Mouse (Mus musculus): ENCODE data around the gene Bcl11b. TPM values are rescaled to one million over a fixed set of nuclear protein-coding genes. Genes with fewer than 3 reads are reported as not detected.

Bcl11b gene
- polyA plus RNA-seq, 1 experiment from 2014 or later, result 0.30 TPM

- H3K9me3 ChIP-seq (replicated peaks), result no peaks in the 10 kb centered on the region
- no peak overlapping the region for H3K4me3 ChIP-seq
- peaks cover 74% of the 10 kb centered on the region for H3K27me3 ChIP-seq (replicated peaks)
- no peak overlapping the region for H3K4me2 ChIP-seq
- H3K9ac ChIP-seq, result no peak overlapping the region
- H3K27ac ChIP-seq, result no peak overlapping the region
- no peaks in the 10 kb centered on the region for H3K4me1 ChIP-seq
- H3K36me3 ChIP-seq, result no peaks in the 10 kb centered on the region
- WGBS (ENCODE audit: insufficient replicate concordance), result 42% methylated on average over 3 of the region's 3 CpGs
- ATAC-seq, result no peak
Observed at GRCm38 (mm10) chr12:107997241-107997640, 6.2 kb downstream of the Bcl11b start.

- no peak overlapping the region for H3K4me3 ChIP-seq
- ATAC-seq, result no peak
- WGBS (ENCODE audit: insufficient replicate concordance), result 40% methylated on average over 4 of the region's 4 CpGs
Observed at GRCm38 (mm10) chr12:107996773-107997172, 6.6 kb downstream of the Bcl11b start.

GRCm38 (mm10) chr12:107996216-107996615 lies 7.2 kb downstream of the Bcl11b start:
- Histone ChIP-seq H3K27me3 (replicated peaks) (peaks cover 63% of the 10 kb centered on the region), H3K36me3 (no peaks in the 10 kb centered on the region), H3K4me2 (no peak overlapping the region), H3K4me3 (no peak overlapping the region), H3K9me3 (replicated peaks) (no peaks in the 10 kb centered on the region), H3K4me1 (no peaks in the 10 kb centered on the region), H3K9ac (no peak overlapping the region), H3K27ac (no peak overlapping the region)
- no peak for ATAC-seq
- 69% methylated on average over 6 of the region's 6 CpGs for WGBS (ENCODE audit: insufficient replicate concordance)

More at GRCm38 (mm10) chr12:107996773-107997172, 6.6 kb downstream of the Bcl11b start:
- no peak overlapping the region for H3K9ac ChIP-seq
- peaks cover 69% of the 10 kb centered on the region for H3K27me3 ChIP-seq (replicated peaks)
- H3K27ac ChIP-seq, result no peak overlapping the region
- H3K4me1 ChIP-seq, result no peaks in the 10 kb centered on the region
- no peaks in the 10 kb centered on the region for H3K36me3 ChIP-seq
- H3K9me3 ChIP-seq (replicated peaks), result no peaks in the 10 kb centered on the region
- no peak overlapping the region for H3K4me2 ChIP-seq

GRCm38 (mm10) chr12:107994421-107994820 lies 9.0 kb downstream of the Bcl11b start:
- Histone ChIP-seq H3K9ac (no peak overlapping the region), H3K36me3 (no peaks in the 10 kb centered on the region), H3K4me1 (no peaks in the 10 kb centered on the region), H3K4me3 (no peak overlapping the region), H3K4me2 (no peak overlapping the region), H3K27ac (no peak overlapping the region), H3K9me3 (replicated peaks) (no peaks in the 10 kb centered on the region), H3K27me3 (replicated peaks) (peaks cover 55% of the 10 kb centered on the region)
- ATAC-seq, result no peak
- WGBS (ENCODE audit: insufficient replicate concordance), result 59% methylated on average over 4 of the region's 4 CpGs

- H3K36me3 ChIP-seq, result no peaks in the 10 kb centered on the region
- no peaks in the 10 kb centered on the region for H3K4me1 ChIP-seq
- 57% methylated on average over 4 of the region's 4 CpGs for WGBS (ENCODE audit: insufficient replicate concordance)
- H3K27ac ChIP-seq, result no peak overlapping the region
- no peak overlapping the region for H3K9ac ChIP-seq
- no peak overlapping the region for H3K4me2 ChIP-seq
- no peak for ATAC-seq
- peaks cover 48% of the 10 kb centered on the region for H3K27me3 ChIP-seq (replicated peaks)
- no peaks in the 10 kb centered on the region for H3K9me3 ChIP-seq (replicated peaks)
- H3K4me3 ChIP-seq, result no peak overlapping the region
Observed at GRCm38 (mm10) chr12:107993029-107993428, 10.4 kb downstream of the Bcl11b start.

- Histone ChIP-seq H3K27me3 (replicated peaks) (peaks cover 41% of the 10 kb centered on the region), H3K36me3 (no peaks in the 10 kb centered on the region), H3K4me1 (no peaks in the 10 kb centered on the region), H3K9ac (no peak overlapping the region), H3K9me3 (replicated peaks) (no peaks in the 10 kb centered on the region), H3K27ac (no peak overlapping the region), H3K4me3 (no peak overlapping the region), H3K4me2 (no peak overlapping the region)
- no peak for ATAC-seq
- WGBS (ENCODE audit: insufficient replicate concordance), result 78% methylated on average over 11 of the region's 11 CpGs
Observed at GRCm38 (mm10) chr12:107991191-107991590, 12.2 kb downstream of the Bcl11b start.

- 61% methylated on average over 8 of the region's 8 CpGs for WGBS (ENCODE audit: insufficient replicate concordance)
- ATAC-seq, result no peak
Observed at GRCm38 (mm10) chr12:107983211-107983610, 20.2 kb downstream of the Bcl11b start.

GRCm38 (mm10) chr12:107982306-107982705 lies 21.1 kb downstream of the Bcl11b start:
- no peak overlapping the region for H3K4me3 ChIP-seq
- H3K36me3 ChIP-seq, result no peaks in the 10 kb centered on the region
- H3K9me3 ChIP-seq (replicated peaks), result no peaks in the 10 kb centered on the region
- no peak overlapping the region for H3K9ac ChIP-seq
- ATAC-seq, result no peak
- H3K4me2 ChIP-seq, result no peak overlapping the region
- H3K27me3 ChIP-seq (replicated peaks), result peaks cover 84% of the 10 kb centered on the region
- WGBS (ENCODE audit: insufficient replicate concordance), result 57% methylated on average over 9 of the region's 9 CpGs
- no peak overlapping the region for H3K27ac ChIP-seq
- H3K4me1 ChIP-seq, result 0 out of 2 replicates have a peak, but pooled peaks cover 4% of the 10 kb centered on the region

More at GRCm38 (mm10) chr12:107983211-107983610, 20.2 kb downstream of the Bcl11b start:
- peaks cover 81% of the 10 kb centered on the region for H3K27me3 ChIP-seq (replicated peaks)
- H3K4me1 ChIP-seq, result 0 out of 2 replicates have a peak, but pooled peaks cover 4% of the 10 kb centered on the region
- no peaks in the 10 kb centered on the region for H3K9me3 ChIP-seq (replicated peaks)
- no peak overlapping the region for H3K9ac ChIP-seq
- H3K27ac ChIP-seq, result no peak overlapping the region
- H3K4me2 ChIP-seq, result no peak overlapping the region
- no peak overlapping the region for H3K4me3 ChIP-seq
- H3K36me3 ChIP-seq, result no peaks in the 10 kb centered on the region

- no peak overlapping the region for H3K9ac ChIP-seq
- peaks cover 95% of the 10 kb centered on the region for H3K27me3 ChIP-seq (replicated peaks)
- 32% methylated on average over 6 of the region's 6 CpGs for WGBS (ENCODE audit: insufficient replicate concordance)
- H3K4me3 ChIP-seq, result no peak overlapping the region
- no peaks in the 10 kb centered on the region for H3K9me3 ChIP-seq (replicated peaks)
- H3K4me2 ChIP-seq, result no peak overlapping the region
- H3K4me1 ChIP-seq, result 0 out of 2 replicates have a peak, but pooled peaks cover 4% of the 10 kb centered on the region
- no peaks in the 10 kb centered on the region for H3K36me3 ChIP-seq
- ATAC-seq, result no peak
- no peak overlapping the region for H3K27ac ChIP-seq
Observed at GRCm38 (mm10) chr12:107981231-107981630, 22.2 kb downstream of the Bcl11b start.

- Histone ChIP-seq H3K36me3 (no peaks in the 10 kb centered on the region), H3K4me1 (0 out of 2 replicates have a peak, but pooled peaks cover 4% of the 10 kb centered on the region), H3K4me2 (peak overlapping the region; percentile 63), H3K27me3 (replicated peaks) (peaks cover 95% of the 10 kb centered on the region), H3K4me3 (peak overlapping the region; percentile 34), H3K27ac (no peak overlapping the region), H3K9me3 (replicated peaks) (no peaks in the 10 kb centered on the region), H3K9ac (no peak overlapping the region)
- WGBS (ENCODE audit: insufficient replicate concordance), result 2% methylated on average over 51 of the region's 51 CpGs
- peak; percentile 42; the same call in 1 of the 2 replicates for ATAC-seq
Observed at GRCm38 (mm10) chr12:107980261-107980961, 23.0 kb downstream of the Bcl11b start.

GRCm38 (mm10) chr12:107979710-107980260 lies 23.6 kb downstream of the Bcl11b start:
- Histone ChIP-seq H3K27me3 (replicated peaks) (peaks cover 95% of the 10 kb centered on the region), H3K36me3 (no peaks in the 10 kb centered on the region), H3K9ac (no peak overlapping the region), H3K27ac (no peak overlapping the region), H3K4me1 (0 out of 2 replicates have a peak, but pooled peaks cover 4% of the 10 kb centered on the region), H3K4me3 (peak overlapping the region; percentile 34), H3K9me3 (replicated peaks) (no peaks in the 10 kb centered on the region), H3K4me2 (peak overlapping the region; percentile 63)
- no peak for ATAC-seq
- WGBS (ENCODE audit: insufficient replicate concordance), result 5% methylated on average over 27 of the region's 28 CpGs

- 43% methylated on average over 8 of the region's 8 CpGs for WGBS (ENCODE audit: insufficient replicate concordance)
- no peak for ATAC-seq
- Histone ChIP-seq H3K4me1 (0 out of 2 replicates have a peak, but pooled peaks cover 4% of the 10 kb centered on the region), H3K9me3 (replicated peaks) (no peaks in the 10 kb centered on the region), H3K9ac (no peak overlapping the region), H3K27me3 (replicated peaks) (peaks cover 86% of the 10 kb centered on the region), H3K27ac (no peak overlapping the region), H3K4me3 (no peak overlapping the region), H3K4me2 (no peak overlapping the region), H3K36me3 (no peaks in the 10 kb centered on the region)
Observed at GRCm38 (mm10) chr12:107978736-107979255, 24.6 kb downstream of the Bcl11b start.

Data from liver, embryonic 12.5 days (tissue).